Mouse (Mus musculus) urinary bladder, postnatal 25 days (tissue): Measurements from ENCODE around the gene Rspry1.

Experiments used
- DNase-seq: peaks from one replicate; pipeline ENCODE4 v3.0.0; 2022; ENCODE audit warnings: low spot score

Gene Rspry1

GRCm38 (mm10) chr8:94602471-94603131, 864 bp downstream of the Rspry1 start:
- peak; percentile 8 for DNase-seq

- no peak for DNase-seq
These were observed 2.3 kb downstream of the Rspry1 start for GRCm38 (mm10) chr8:94604030-94604429.

DNA sequence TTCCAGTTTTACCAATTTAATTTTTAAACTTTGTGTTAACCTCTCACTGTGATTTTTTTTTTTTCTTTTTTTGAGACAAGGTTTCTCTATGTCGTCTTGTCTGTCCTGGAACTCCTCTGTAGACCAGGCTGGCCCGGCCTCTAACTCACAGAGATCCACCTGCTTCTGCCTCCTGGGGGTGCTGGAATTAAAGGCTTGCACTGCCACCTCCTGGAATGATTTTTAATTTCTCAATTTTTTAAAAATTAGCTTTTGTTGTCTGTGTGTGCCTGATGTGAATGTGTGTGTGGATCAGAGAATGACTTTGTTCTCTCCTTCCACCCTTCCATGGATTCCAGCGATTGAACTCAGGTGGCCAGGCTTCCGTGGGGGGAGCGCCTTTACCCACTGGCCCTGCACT, 5.3 kb downstream of the Rspry1 start:
- DNase-seq: no peak

GRCm38 (mm10) chr8:94624885-94625284, 23.1 kb downstream of the Rspry1 start:
- no peak for DNase-seq

DNA sequence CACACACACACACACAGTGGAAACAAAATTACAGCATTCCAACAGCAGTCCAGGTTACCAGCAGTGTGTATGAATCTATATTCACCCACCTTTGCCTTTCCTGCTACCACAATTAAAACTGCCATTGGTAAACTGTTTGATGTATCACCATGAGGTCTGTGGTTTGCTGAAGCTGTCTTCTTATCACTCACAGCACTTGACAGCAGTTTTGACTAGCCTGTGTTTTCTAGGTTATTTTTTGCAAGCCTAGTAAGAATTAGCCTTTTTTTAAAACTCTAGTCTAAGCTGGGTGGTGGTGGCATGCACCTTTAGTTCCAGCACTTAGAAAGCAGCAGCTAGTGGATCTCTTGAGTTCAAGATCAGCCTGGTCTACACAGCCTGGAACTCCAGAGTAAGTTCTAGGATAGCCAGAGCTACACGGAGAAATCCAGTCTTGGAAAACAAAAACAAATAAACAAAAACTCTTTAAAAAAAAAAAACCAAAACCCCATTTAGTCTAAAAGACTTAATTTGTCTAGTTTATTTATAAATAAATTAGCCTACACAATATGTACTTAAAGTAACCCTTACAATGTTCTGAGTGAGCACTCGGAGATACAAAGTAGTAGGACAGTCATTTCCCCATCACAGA, 31.9 kb downstream of the Rspry1 start:
- no peak for DNase-seq

- no peak for DNase-seq
These were observed 32.5 kb downstream of the Rspry1 start for GRCm38 (mm10) chr8:94634211-94634610.

GRCm38 (mm10) chr8:94641183-94641582, 39.4 kb downstream of the Rspry1 start:
- no peak for DNase-seq

DNA sequence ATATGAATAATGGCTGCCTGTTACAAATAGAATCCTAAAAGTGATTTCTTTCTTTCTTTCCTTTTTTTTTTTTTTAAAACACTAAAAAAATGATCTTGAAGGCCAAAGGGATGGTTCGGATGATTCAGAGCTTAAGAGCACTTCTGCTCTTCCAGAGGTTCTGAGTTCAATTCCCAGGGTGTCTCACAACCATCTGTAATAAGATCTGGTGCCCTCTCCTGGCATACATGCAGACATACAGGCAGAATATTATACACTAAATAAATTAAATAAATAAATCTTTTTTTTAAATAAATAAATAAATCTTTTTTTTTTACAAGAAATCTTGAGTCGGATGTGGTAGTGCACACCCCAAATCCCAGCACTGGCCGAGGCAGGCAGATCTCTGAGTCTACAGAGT, 40.2 kb downstream of the Rspry1 start:
- DNase-seq: no peak

DNA sequence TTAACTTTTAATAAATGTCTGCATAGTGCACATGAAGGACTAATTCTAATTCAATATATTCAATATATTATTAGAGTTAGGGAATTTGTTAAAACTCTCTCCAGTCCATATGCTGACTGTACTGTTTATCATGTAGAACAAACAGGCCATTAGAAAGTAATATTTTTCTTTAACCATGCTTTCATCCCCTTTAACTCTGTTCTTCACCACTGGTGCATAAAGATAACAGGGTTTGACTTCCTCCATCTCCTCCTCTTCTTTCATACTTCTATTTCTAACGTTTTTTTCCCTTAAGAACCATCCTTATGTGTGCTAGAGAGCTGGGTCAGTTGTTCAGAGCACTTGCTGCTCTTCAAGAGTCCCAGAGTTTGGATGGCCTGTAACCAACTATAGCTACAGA, 43.5 kb downstream of the Rspry1 start:
- no peak for DNase-seq

DNA sequence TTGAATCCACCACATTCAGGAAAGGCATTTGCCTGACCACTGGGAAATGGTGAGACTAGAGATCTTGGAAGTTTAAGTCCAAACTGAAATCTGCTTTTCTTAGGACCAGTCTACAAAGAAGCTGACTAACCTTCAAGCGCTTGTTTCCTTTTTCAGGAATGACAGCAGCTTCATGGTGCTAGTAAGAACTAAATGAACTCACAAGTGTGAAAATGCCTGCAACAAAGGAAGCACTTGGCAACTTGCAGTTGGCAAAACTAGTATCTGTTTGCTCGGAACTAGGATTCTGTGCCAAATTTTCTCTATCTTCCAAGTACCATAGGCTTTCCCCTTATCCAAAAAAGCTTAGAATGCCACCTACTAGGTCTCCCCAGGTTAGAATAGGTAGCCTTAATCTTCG, 44.4 kb downstream of the Rspry1 start:
- no peak for DNase-seq

DNA sequence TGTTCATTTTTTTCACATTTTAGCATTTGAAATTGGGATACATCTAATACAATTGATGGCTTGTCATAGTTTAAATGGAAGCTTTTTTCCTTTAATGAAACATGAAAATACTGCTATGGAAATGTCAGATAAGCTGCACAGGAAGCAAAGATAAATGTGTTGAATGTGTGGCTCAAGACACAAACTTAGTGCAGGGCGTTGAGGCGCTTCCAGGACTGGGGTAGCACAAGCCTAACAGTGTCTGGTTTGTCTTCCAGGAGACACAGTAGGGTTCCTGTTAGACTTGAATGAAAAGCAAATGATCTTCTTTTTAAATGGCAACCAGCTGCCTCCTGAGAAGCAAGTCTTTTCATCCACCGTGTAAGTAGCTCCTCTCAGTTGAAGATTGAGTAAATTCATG, 47.8 kb downstream of the Rspry1 start:
- no peak for DNase-seq

- no peak for DNase-seq
These were observed 51.2 kb downstream of the Rspry1 start for GRCm38 (mm10) chr8:94652951-94653350.

DNA sequence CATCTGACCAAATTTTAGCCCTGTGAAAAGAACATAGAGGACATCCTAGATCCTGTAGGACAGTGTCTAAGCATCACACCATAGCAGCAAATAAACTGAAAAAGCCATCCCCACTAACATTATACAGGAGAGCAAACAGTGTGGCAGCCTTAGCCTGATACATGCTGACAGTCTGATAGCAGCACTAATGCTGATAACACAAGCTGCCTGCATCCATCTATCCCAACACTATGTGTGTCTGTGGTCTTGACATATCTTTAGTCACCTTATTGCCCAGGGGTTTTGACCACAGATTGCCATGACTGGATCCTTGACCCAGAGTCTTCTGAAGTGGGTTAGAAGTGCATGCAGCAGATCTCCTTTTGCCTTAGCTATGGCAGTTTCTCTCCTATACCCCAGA, 53.3 kb downstream of the Rspry1 start:
- DNase-seq: no peak

DNA sequence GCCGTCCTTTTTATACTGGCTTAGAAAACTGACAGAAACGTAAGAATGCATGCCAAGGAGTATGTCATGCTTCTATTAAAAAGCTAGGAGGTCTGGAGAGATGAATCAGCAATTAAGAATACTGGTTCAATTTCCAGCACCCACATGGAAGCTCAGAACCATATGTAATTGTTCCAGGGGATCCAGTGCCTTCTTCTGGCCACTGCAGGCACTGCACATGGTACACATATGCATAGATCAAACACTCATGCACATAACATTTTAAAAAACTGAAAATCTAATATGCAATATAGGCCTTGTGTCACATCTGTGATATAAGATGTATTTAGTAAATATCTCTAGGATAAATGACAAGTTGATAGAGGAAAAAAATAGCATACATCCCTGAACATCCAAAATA, 56.3 kb downstream of the Rspry1 start:
- no peak for DNase-seq

DNA sequence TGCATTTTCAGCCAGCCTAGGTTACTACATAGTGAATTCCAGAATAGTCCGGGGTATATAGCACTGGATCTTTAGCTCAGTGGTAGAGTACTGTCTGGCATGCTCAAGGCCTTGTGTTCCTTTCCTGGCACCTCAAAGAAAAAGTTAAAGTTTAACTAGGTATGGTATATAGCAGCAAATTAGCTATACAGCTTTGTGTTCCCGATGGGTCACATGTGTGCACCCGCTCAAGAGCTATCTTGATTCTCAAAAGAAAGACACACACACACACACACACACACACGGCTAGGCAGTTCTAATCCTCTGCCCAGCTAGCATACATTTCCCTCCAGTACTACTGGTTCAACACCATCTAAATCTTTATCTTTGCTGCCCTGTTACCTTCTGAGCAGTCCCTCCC, 58.7 kb downstream of the Rspry1 start:
- DNase-seq: no peak

DNA sequence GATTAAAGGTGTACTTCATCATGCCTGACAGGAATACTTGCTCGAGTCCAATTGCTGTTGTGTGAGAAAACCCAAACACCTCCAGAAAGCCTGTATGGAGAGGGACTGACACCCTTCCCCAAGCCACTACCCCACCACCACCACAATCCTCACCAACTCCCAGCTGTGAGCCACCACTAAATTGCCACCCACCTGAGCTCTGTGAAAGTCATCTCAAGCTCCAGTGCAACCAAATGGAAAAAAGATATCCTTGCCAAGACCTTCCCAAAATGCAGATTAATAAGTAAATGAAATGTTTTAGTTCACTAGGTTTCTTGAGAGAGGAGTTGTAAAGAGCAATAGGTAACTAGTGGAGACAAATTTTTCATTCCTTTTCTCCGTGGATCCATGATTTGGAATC, 63.0 kb downstream of the Rspry1 start:
- no peak for DNase-seq

GRCm38 (mm10) chr8:94666456-94667308, 64.9 kb downstream of the Rspry1 start, which contains the start of gene Arl2bp:
TSS of gene Arl2bp (plus strand) at chr8:94666600.
- DNase-seq: peak; percentile 94

- DNase-seq: no peak
These were observed 72.6 kb downstream of the Rspry1 start for GRCm38 (mm10) chr8:94674384-94674783.

- no peak for DNase-seq
These were observed 74.2 kb downstream of the Rspry1 start for GRCm38 (mm10) chr8:94675923-94676322.

DNA sequence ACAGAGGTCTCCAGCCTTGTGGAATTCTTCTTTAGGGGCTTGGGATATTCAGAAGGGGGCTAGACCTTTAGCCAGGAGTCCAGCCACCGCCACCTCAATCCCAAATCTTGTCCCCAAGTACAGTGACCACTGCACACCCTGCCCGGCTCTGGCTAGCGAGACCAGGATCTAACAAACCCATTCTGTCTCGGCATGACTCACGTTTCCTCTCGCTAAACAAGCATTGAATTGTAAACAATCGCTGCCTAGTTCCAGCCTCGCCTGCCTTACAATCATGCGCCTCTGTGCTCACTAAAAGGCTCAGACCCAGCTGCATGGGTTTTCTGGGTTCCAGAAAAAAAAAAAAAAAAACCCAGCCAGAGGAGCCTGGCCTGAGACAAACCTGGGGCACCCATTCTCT, 76.8 kb downstream of the Rspry1 start:
- no peak for DNase-seq

DNA sequence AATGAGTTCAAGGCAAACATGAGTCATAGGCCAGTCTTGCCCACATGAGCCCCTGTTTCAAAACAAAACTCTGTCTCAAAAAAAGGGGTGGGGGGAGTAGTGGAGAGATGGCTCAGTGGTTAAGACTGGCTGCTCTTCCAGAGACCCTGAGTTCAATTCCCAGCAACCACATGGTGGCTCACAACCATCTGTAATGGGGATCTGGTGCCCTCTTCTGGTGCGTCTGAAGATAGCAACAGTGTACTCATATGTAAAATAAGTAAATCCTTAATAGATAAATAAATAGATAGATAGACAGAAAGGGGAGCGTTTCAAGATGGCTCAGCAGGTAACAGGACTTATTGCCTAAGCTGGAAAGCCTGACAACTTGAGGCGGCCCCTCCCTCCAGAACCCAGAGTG, 78.7 kb downstream of the Rspry1 start:
- DNase-seq: no peak

GRCm38 (mm10) chr8:94682732-94683524, 81.2 kb downstream of the Rspry1 start:
- peak; percentile 47 for DNase-seq
